Mouse (Mus musculus): ENCODE measurements around the gene Zfpl1.
"Not testable (repeated sequence)": the region's sequence is repeated elsewhere in the genome, so short reads cannot be mapped to it uniquely, and the experiment has no call there.

Gene Zfpl1

GRCm38 (mm10) chr19:6058966-6059365, 25.8 kb downstream of the Zfpl1 start:
- DNase-seq (ENCODE audit: low spot score in 2 of 2) = no peak

GRCm38 (mm10) chr19:6058513-6058912, 26.2 kb downstream of the Zfpl1 start:
- no peak for DNase-seq (ENCODE audit: low spot score in 2 of 2)

- DNase-seq (ENCODE audit: low spot score in 2 of 2) = peak; percentile 98 to 99
These were observed 27.3 kb downstream of the Zfpl1 start, which contains the start of the genes Mrpl49 and Fau for GRCm38 (mm10) chr19:6057313-6058096. TSS of gene Mrpl49 (minus strand) at chr19:6057785. TSS of gene Fau (plus strand) at chr19:6057844.

- DNase-seq (ENCODE audit: low spot score in 2 of 2) = no peak
These were observed 28.1 kb downstream of the Zfpl1 start for GRCm38 (mm10) chr19:6056696-6057095.

- DNase-seq (ENCODE audit: low spot score in 2 of 2) = no peak
These were observed 30.5 kb downstream of the Zfpl1 start for GRCm38 (mm10) chr19:6054296-6054695.

GRCm38 (mm10) chr19:6052516-6052915, 32.2 kb downstream of the Zfpl1 start:
- DNase-seq (ENCODE audit: low spot score in 2 of 2) = peak in 1 of 2 experiments; percentile 28

- no peak for DNase-seq (ENCODE audit: low spot score in 2 of 2)
These were observed 35.9 kb downstream of the Zfpl1 start for GRCm38 (mm10) chr19:6048681-6049410.

GRCm38 (mm10) chr19:6047899-6048166, 36.9 kb downstream of the Zfpl1 start:
- no peak for DNase-seq (ENCODE audit: low spot score in 2 of 2)

- no peak for DNase-seq (ENCODE audit: low spot score in 2 of 2)
These were observed 37.4 kb downstream of the Zfpl1 start for GRCm38 (mm10) chr19:6047154-6047898.

- peak; percentile 89 for DNase-seq (ENCODE audit: low spot score in 2 of 2)
These were observed 38.2 kb downstream of the Zfpl1 start, which contains the start of gene Syvn1 for GRCm38 (mm10) chr19:6046294-6047153. TSS of gene Syvn1 (plus strand) at chr19:6046576.

- DNase-seq (ENCODE audit: low spot score in 2 of 2) = no peak
These were observed 39.1 kb downstream of the Zfpl1 start for GRCm38 (mm10) chr19:6045366-6046293.

GRCm38 (mm10) chr19:6044102-6044501, 40.7 kb downstream of the Zfpl1 start:
- DNase-seq (ENCODE audit: low spot score in 2 of 2) = not testable (repeated sequence)

GRCm38 (mm10) chr19:6042293-6042692, 42.5 kb downstream of the Zfpl1 start:
- no peak for DNase-seq (ENCODE audit: low spot score in 2 of 2)

GRCm38 (mm10) chr19:6040002-6040401, 44.8 kb downstream of the Zfpl1 start:
- DNase-seq (ENCODE audit: low spot score in 2 of 2) = no peak

- DNase-seq (ENCODE audit: low spot score in 2 of 2) = no peak
These were observed 46.4 kb downstream of the Zfpl1 start for GRCm38 (mm10) chr19:6038326-6038725.

- DNase-seq (ENCODE audit: low spot score in 2 of 2) = no peak
These were observed 47.1 kb downstream of the Zfpl1 start for GRCm38 (mm10) chr19:6037695-6038094.

- no peak for DNase-seq (ENCODE audit: low spot score in 2 of 2)
These were observed 48.7 kb downstream of the Zfpl1 start for GRCm38 (mm10) chr19:6035966-6036585.
